Mouse (Mus musculus) cerebral cortex, adult 2 months (tissue): ENCODE results near the gene Gm26602.

Experiments used
- WGBS: fragments of 180-500 bp; shearing (Covaris S2); methylation state at CpG from one replicate; pipeline ENCODE4 v1.1.7; 2018; 5-methylcytosine and 5-hydroxymethylcytosine counted together

Gm26602 gene

GRCm38 (mm10) chr10:79931797-79932196 is 21.1 kb downstream of the Gm26602 start:
- WGBS: 85% methylated on average over 9 of the region's 9 CpGs

DNA sequence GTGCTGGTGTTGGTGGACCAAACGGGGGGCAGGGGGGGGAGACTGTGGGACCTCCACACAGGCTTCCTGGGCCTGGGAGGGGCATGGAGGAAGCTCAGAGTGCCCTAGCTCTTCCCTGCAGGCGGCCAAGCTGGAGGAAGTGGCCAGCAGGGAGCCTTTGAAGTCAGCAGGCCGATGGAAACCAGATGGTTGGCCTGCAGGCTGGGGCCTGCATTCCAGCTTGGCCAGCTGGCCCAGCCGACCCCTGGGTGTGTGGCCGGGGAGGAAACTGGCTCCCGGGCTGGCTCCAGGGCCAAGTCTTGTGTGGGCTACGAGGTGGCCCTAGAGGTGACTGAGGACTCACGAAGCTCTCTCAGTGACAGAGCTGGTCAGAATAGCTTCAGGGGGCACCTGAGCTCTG is 22.1 kb downstream of the Gm26602 start:
- 49% methylated on average over 8 of the region's 8 CpGs for WGBS

- WGBS: 67% methylated on average over 9 of the region's 9 CpGs
Observed at GRCm38 (mm10) chr10:79933145-79933679, 22.6 kb downstream of the Gm26602 start.

DNA sequence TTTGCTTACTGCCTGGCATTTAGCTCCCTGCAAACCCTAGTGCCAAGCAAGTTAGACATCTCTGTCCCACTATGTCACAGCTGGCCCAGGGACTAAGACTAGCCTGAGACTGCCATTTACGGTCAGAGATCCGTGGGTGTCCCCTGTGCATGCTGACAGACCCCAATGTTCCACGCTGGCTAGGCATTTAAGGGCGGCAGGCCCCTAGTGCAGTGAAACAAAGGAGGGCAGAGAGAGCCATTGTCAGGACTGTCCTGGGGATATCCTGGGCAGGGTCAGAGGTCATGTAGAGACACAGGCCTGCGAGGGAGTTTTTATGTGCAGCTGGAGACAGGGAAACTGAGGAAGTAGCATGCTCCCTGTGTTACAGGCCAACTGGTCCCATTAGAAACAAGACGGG is 23.2 kb downstream of the Gm26602 start:
- 54% methylated on average over 6 of the region's 6 CpGs for WGBS

DNA sequence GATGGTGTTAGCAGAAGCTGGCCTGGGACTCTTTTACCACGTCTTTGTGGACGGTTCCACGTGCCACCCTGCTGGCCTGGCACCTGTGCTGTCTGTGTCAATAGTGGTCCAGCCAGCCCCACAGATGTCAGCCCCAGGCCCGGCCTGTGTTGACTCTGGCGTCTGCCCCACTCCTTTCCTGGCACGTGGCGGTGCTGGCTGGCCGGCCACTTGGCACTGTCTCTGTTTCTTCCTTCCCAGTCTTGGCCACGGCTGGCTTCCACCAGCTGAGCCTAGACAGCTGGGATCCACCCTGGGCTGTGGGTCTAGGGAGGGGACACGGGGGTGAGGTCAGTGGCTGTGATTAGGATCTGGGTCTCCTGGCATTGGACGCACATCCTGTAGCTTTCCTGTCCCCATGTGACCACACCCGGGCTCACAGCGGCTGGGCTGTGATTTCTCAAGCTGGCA is 23.6 kb downstream of the Gm26602 start:
- 30% methylated on average over 13 of the region's 13 CpGs for WGBS

- WGBS: 75% methylated on average over 16 of the region's 16 CpGs
Observed at GRCm38 (mm10) chr10:79934794-79935569, 24.3 kb downstream of the Gm26602 start.

GRCm38 (mm10) chr10:79936284-79936910 is 25.7 kb downstream of the Gm26602 start:
- WGBS: 60% methylated on average over 10 of the region's 10 CpGs

GRCm38 (mm10) chr10:79936911-79937441 is 26.3 kb downstream of the Gm26602 start:
- WGBS: 41% methylated on average over 27 of the region's 27 CpGs

DNA sequence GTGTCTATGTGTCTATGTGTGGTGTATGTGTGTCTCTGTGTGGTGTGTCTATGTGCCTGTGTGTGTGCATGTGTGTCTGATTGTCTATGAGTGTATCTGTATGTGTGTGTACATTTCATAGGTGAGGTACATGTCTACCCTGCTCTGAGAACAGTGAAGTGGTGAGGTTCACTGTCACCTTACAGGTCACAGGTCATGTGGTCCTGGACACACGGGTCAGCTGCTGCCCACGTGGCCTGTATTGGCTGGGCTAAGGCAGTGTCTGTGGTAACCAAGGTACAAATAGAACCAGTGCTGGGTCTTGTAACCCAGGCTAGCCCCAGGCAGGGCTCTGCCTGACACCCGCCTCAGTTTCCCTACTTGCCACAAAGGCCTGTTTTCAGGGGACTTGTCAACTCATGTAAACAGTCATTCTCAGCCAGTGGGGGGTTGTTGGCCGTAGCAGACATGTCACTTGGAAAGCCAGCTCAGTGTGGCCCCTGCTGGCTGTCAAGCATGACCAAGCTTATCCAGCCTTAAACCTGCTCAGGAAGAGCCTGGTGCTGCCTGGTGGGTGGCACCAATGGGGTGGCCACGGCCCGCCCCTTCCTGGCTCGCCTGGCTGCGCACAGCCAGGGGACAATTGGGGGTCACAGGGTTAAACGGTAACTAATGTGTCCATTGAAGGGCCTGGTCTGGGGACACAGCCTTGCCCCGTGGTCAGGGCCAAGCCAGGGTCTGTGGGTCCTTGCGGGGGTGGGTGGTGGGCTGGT is 27.3 kb downstream of the Gm26602 start:
- WGBS: 83% methylated on average over 11 of the region's 11 CpGs

GRCm38 (mm10) chr10:79940749-79941148 is 30.1 kb downstream of the Gm26602 start:
- WGBS: 73% methylated on average over 7 of the region's 7 CpGs

DNA sequence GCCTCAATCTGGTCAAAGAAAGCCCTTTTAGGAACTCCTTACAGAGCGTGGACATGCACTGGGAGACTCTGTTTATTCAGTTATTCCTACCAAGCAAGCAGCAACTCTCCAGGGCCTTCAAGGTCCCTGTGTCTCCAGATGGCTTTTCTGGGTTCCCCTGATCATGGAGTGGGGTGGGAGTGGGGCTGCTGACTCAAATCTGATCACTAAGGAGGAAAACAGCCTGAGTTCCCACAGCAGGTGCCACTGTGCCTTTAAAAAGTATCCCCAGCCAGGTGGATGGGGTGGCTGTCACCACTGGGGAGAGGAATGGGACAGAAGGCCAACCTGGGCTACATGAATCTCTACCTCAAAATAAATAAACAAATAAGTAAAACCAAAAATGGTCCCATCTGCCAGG is 32.3 kb downstream of the Gm26602 start:
- WGBS: 94% methylated on average over 1 of the region's 1 CpGs

GRCm38 (mm10) chr10:79943471-79943901 is 32.8 kb downstream of the Gm26602 start:
- WGBS: 81% methylated on average over 9 of the region's 9 CpGs

DNA sequence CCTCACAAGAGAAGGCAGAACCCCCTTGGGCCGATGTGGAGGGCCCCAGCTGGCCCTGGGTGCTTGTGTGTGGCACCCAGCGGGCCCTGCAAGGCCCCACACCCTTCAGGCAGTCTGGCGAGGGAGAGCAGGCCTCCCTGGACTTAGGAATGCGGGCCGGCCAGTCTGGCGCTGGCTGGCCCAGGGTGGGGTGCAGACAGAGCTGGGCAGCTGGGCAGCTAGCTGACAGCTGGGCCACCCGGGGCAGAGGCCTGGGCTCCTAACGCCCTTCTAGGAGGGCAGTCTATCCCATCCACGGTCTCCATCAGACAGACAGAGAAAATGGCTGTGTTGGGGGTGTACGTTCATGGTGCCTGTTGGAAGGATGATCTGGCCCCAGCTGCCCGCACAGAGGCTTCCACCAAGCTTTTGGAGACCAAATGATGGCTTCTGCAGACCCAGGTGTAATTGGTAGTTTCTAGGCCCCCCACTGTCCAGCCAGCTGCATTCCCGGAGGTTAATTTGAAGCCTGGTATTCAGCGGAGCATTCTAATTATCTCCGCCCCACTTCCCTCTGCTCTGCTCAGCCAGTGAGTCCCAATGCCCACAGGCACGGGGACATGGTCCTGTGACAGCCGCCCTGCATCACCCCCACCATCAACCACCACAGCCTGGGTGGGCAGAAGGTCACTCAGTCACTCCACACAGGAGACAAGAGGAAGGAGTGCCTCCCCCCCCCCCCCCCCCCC is 35.0 kb downstream of the Gm26602 start:
- WGBS: 67% methylated on average over 16 of the region's 16 CpGs

- WGBS: 57% methylated on average over 7 of the region's 7 CpGs
Observed at GRCm38 (mm10) chr10:79946752-79947322, 36.2 kb downstream of the Gm26602 start.

GRCm38 (mm10) chr10:79947502-79947901 is 36.8 kb downstream of the Gm26602 start:
- WGBS: 87% methylated on average over 6 of the region's 6 CpGs

DNA sequence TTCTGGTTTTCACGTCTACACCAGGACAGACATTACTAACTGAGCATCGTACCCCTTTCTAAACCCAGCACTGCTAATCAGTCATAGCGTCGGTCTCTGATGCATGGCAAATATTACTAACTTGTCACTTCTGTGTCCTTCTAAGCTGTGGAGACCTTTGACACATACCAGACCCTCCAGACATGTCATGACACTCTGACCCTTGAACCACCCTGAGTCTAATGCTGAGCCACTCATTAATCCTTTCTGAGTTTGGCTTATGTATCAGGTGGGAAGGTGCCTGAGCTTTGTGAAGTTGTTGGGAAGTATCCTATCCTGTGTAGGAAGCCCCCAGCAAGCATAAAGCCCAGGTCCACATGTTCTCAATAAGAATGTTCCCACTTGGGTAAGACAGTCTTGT is 39.2 kb downstream of the Gm26602 start:
- WGBS: 92% methylated on average over 4 of the region's 4 CpGs

- WGBS: 87% methylated on average over 18 of the region's 18 CpGs
Observed at GRCm38 (mm10) chr10:79950661-79951060, 40.0 kb downstream of the Gm26602 start.

- WGBS: 84% methylated on average over 6 of the region's 6 CpGs
Observed at GRCm38 (mm10) chr10:79953946-79954345, 43.3 kb downstream of the Gm26602 start.

GRCm38 (mm10) chr10:79955691-79956090 is 45.0 kb downstream of the Gm26602 start:
- WGBS: 86% methylated on average over 9 of the region's 9 CpGs

GRCm38 (mm10) chr10:79956643-79957154 is 46.0 kb downstream of the Gm26602 start:
- 47% methylated on average over 4 of the region's 4 CpGs for WGBS
